Mouse (Mus musculus) heart, embryonic 14.5 days (tissue): Measurements from ENCODE around the gene Vars2. TPM values are rescaled to one million over a fixed set of nuclear protein-coding genes. Genes with fewer than 3 reads are reported as not detected.

Experiments
- ATAC-seq: fragments of 200-750 bp; cut with Nextera tagmentation; 2 replicates; pipeline ENCODE4 v1.8.0; 2017; ENCODE audit warnings: low read depth, moderate TSS enrichment; ENCODE audit not compliant: insufficient number of reproducible peaks, insufficient read depth, low FRiP score
- H3K27ac ChIP-seq, 2 experiments: fragments of 200-500 bp in 1 of 2; fragments of 300-500 bp in 1 of 2; sonication (generic) in 1 of 2; replicated peaks in 1 of 2; 2 replicates each; pipeline ENCODE4 v1.5.1; 2012 to 2014; ENCODE audit warnings: low read depth in 2 of 2, low read length in 2 of 2, control low read depth in 1 of 2, mild to moderate bottlenecking in 1 of 2, mixed read lengths in 1 of 2; ENCODE audit not compliant: control insufficient read depth in 1 of 2, insufficient read depth in 1 of 2
- H3K27me3 ChIP-seq: fragments of 300-500 bp; sonication (generic); 2 replicates; pipeline ENCODE4 v1.6.1; 2014; ENCODE audit warnings: mild to moderate bottlenecking, low read length, control low read depth; ENCODE audit not compliant: control insufficient read depth, insufficient read depth
- H3K36me3 ChIP-seq: fragments of 300-500 bp; sonication (generic); 2 replicates; pipeline ENCODE4 v1.6.1; 2014; ENCODE audit warnings: mild to moderate bottlenecking, control low read depth, low read length, mixed read lengths; ENCODE audit not compliant: control insufficient read depth, insufficient read depth
- H3K4me1 ChIP-seq, 2 experiments: fragments of 200-500 bp in 1 of 2; fragments of 300-500 bp in 1 of 2; sonication (generic) in 1 of 2; 2 replicates each; pipeline ENCODE4 v1.6.1; 2012 to 2014; ENCODE audit warnings: low read length in 2 of 2, control low read depth in 1 of 2, mixed read lengths in 1 of 2; ENCODE audit not compliant: control insufficient read depth in 2 of 2, insufficient read depth in 2 of 2
- H3K4me2 ChIP-seq: fragments of 300-500 bp; sonication (generic); 2 replicates; pipeline ENCODE4 v1.6.1; 2014; ENCODE audit warnings: mild to moderate bottlenecking, low read length
- H3K4me3 ChIP-seq, 2 experiments: fragments of 200-500 bp in 1 of 2; fragments of 300-500 bp in 1 of 2; sonication (generic) in 1 of 2; 2 replicates each; pipeline ENCODE4 v1.5.1; 2012 to 2014; ENCODE audit warnings: low read length in 2 of 2, mild to moderate bottlenecking in 2 of 2, control low read depth in 1 of 2, low read depth in 1 of 2, moderate library complexity in 1 of 2; ENCODE audit not compliant: control insufficient read depth in 1 of 2, insufficient read depth in 1 of 2
- H3K9ac ChIP-seq: fragments of 300-500 bp; sonication (generic); 2 replicates; pipeline ENCODE4 v1.6.1; 2014; ENCODE audit warnings: mild to moderate bottlenecking, low read length
- H3K9me3 ChIP-seq: fragments of 300-500 bp; sonication (generic); 2 replicates; pipeline ENCODE4 v1.6.1; 2016; ENCODE audit warnings: low read length, control low read depth; ENCODE audit not compliant: control insufficient read depth
- WGBS: fragments of 180-500 bp; shearing (Covaris S2); extraction: QIAGEN DNeasy Blood & Tissue Kit; methylation state at CpG from one replicate; pipeline ENCODE4 v1.1.7; 2014; 5-methylcytosine and 5-hydroxymethylcytosine counted together
- polyA plus RNA-seq: library from polyadenylated mRNA; unstranded; fragments of >200 nt; fragmentation: Nextera tagmentation; extraction: Ambion mirVana; gene quantifications from 2 replicates; pipeline ENCODE4 v1.2.1, GENCODE M21; 2014

The Vars2 gene
- polyA plus RNA-seq, 1 experiment from 2014 or later, result 10.8 TPM

GRCm38 (mm10) chr17:35691811-35692210 is 24.4 kb upstream of the Vars2 start:
- WGBS, result 63% methylated on average over 4 of the region's 4 CpGs
- Histone ChIP-seq H3K9ac (no peak overlapping the region), H3K36me3 (peaks cover 84% of the 10 kb centered on the region), H3K4me3 (no peak overlapping the region), H3K4me1 (peaks cover 0 to 1% of the 10 kb centered on the region in 2 experiments; a peak in 3 of 4 replicates), H3K27ac (no peak overlapping the region), H3K9me3 (peaks cover 5% of the 10 kb centered on the region), H3K4me2 (no peak overlapping the region), H3K27me3 (no peaks in the 10 kb centered on the region)
- no peak for ATAC-seq

DNA sequence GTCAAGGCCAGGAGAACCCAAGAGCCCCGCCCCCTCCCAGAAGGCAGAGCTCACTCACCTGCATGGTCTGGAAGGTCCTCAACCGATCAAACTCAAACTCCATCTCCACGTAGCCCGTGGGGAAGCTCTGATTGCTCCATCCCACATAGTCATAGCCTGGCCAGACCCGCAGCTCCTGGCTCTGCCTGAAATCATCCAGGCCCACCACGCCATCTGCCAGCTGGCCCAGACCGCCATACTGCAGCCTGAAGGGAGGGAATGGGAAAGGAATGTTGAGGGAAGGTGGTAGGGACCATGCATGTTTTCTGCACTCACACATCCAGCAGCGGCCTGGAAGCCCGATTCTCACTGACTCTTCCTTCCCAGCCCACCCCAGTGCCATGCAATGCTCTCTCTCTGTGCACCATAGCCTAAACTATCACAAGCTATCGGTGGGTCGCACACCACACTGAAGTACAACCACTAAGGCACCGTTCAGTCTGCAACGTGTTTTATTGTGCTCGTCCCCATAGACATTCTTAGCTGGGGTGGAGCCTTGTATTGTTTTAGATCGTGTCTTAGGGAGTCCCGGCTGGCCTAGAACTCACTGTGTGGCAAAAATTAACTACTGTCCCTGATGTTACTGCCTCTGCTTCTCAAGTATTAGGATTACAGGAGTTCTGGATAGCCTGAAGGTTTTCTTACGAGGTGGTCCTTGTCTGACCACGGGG is 22.7 kb upstream of the Vars2 start:
- Histone ChIP-seq H3K27ac (no peak overlapping the region), H3K27me3 (no peaks in the 10 kb centered on the region), H3K9ac (no peak overlapping the region), H3K4me2 (no peak overlapping the region), H3K9me3 (peaks cover under 1% of the 10 kb centered on the region; the same call in 1 of the 2 replicates), H3K36me3 (peaks cover 91% of the 10 kb centered on the region), H3K4me1 (no peaks in the 10 kb centered on the region), H3K4me3 (no peak overlapping the region)
- ATAC-seq, result no peak
- WGBS, result 88% methylated on average over 18 of the region's 18 CpGs

DNA sequence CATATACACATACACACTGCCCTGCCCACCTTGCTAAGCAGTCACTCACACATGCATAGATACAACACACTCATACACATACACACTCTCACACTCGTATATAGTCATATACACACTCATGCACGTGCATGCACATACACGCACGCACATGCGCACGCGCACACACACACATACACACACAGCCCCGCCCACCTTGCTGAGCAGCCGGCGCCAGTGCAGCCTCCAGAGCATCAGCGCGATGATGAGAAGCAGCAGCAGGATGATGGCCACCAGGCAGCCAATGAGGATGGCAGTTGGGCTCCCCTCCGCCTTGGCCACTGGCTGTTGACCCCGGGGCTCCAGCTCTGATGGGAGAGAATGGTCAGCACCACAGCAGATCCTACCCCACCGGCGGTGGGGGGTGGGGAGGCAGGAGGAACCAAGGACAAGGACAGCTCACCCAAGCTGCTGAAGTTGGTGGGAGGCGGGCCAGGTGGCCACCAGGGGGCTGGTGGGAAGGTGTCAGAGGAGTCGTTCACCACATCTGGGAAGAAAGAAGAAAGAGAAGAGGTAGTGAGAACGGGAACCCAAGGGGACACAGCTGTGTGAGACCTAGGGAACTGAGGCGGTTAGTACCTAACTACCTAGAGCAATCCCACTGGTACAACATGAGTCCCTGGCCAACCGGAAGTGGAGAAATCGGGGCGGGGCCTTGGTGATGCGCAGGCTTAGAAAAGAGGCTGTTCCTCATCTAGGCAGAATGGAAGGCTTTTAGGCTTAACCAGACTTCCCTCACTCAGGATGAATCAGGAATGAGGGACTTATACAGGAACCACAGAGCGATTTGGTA is 21.2 kb upstream of the Vars2 start:
- no peak for ATAC-seq
- Histone ChIP-seq H3K4me3 (no peak overlapping the region), H3K4me1 (no peaks in the 10 kb centered on the region), H3K4me2 (no peak overlapping the region), H3K9me3 (no peaks in the 10 kb centered on the region), H3K9ac (no peak overlapping the region), H3K27ac (no peak overlapping the region), H3K36me3 (peaks cover 100% of the 10 kb centered on the region), H3K27me3 (no peaks in the 10 kb centered on the region)
- WGBS, result 82% methylated on average over 25 of the region's 25 CpGs

DNA sequence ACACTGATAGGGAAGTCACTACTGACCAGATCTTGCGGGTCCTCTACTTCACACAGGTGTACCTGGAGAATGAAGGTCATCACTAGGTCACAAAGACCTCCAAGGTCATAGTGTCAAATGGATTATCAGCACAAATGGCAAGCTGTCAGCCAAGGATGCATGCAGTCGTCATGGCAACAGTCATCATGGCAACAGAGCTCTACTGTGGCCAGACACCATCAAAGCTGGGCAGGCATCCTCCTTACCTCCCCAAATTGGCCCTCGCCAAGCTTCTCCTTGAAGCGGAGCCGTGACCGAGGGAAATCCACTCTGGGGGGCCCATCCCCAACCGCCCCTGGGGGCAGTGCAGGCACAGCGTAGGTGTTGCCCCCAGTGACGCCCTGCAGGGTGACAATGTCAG is 17.7 kb upstream of the Vars2 start:
- Histone ChIP-seq H3K4me1 (no peaks in the 10 kb centered on the region), H3K9me3 (no peaks in the 10 kb centered on the region), H3K4me2 (no peak overlapping the region), H3K27ac (no peak overlapping the region), H3K36me3 (peaks cover 99% of the 10 kb centered on the region), H3K4me3 (no peak overlapping the region), H3K9ac (no peak overlapping the region), H3K27me3 (no peaks in the 10 kb centered on the region)
- 72% methylated on average over 9 of the region's 9 CpGs for WGBS
- ATAC-seq, result no peak

DNA sequence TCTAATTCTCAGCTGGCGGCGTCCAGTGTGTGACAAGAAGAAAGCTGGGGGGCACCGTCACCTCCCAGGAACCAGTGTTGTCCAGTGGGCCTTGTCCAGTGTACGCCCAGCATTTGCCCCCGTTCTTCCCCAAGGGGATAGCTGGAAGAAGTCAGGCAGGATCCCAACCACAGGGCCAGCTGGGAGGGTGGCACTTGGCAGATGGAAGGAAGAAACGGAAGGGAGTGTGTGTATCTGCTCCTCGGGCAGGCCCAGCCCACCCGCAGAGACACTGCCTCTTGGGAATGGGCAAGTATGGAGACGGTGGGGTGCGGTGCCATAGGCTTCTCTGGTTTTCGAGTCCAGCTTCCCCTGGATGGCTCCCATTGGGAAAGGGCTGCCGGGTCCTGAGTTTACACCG is 14.6 kb upstream of the Vars2 start:
- no peak overlapping the region for H3K9ac ChIP-seq
- no peak overlapping the region for H3K27ac ChIP-seq
- H3K27me3 ChIP-seq, result no peaks in the 10 kb centered on the region
- 88% methylated on average over 13 of the region's 13 CpGs for WGBS
- peaks cover 68% of the 10 kb centered on the region for H3K36me3 ChIP-seq
- no peaks in the 10 kb centered on the region for H3K9me3 ChIP-seq
- H3K4me1 ChIP-seq, result no peaks in the 10 kb centered on the region
- H3K4me2 ChIP-seq, result no peak overlapping the region
- no peak for ATAC-seq
- no peak overlapping the region for H3K4me3 ChIP-seq

DNA sequence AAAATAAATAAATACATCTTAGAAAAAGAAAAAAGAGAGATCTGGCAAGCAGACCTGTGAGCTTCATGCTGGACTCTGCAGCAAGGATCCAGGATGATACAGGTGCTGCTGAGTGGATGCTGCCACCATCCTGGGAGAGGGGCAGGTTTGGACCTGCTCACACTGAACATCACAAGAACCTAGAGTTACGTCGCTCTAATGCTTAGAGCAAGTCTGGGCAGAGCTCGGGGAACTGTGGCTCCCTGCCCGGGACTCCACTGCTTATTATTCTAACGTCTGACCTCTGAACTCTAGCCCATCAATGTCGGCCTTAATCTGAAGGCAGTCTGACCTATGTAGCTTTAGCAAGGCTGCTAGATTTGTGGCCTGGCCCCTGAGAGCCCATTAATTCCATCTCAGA is 13.2 kb upstream of the Vars2 start:
- WGBS, result 49% methylated on average over 6 of the region's 6 CpGs
- H3K4me3 ChIP-seq, result no peak overlapping the region
- H3K27ac ChIP-seq, result no peak overlapping the region
- no peaks in the 10 kb centered on the region for H3K27me3 ChIP-seq
- H3K4me1 ChIP-seq, result no peaks in the 10 kb centered on the region
- H3K36me3 ChIP-seq, result peaks cover 55% of the 10 kb centered on the region
- no peak for ATAC-seq
- H3K9me3 ChIP-seq, result no peaks in the 10 kb centered on the region
- H3K9ac ChIP-seq, result no peak overlapping the region
- no peak overlapping the region for H3K4me2 ChIP-seq

DNA sequence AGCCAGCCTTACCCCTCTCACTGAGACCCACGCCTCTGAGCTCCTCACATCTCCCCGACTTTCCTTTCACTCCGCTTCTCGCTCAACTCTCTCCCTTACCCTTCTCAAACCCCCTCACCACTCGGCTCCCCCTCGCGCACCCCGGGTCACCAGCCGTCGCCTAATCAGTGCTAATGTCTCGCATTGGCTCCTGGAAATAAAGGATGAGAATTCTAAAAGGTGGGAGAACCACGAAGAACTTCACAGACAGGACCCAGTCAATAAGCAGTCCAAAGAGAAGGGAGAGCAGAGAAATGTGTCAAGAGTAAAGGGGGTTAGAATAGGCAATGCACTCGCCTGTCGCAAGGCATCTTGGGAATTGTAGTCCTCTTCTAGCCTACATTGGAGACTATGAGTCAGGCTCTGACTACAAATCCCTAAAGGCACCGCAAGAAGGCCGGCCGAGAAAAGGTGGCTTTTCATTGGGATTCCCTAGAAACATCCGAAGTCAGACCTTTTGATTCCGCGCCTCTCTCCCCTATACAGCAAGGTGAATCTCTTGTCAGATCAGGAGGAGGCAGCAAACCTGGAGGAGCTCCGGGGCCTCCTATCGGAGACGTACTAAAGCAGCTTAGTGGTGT is 6.1 kb upstream of the Vars2 start, which contains the start of gene Gtf2h4:
Gene Gtf2h4 (minus strand): TSS at position 324 of the 620 bp plus-strand sequence.
- H3K27ac ChIP-seq, result peak within 1 kb of the TSS in 1 of 2 experiments; percentile 36; a peak in 1 of 4 replicates
- H3K27me3 ChIP-seq, result no peaks in the 10 kb centered on the region
- peak within 1 kb of the TSS; percentile 73 to 76 for H3K4me3 ChIP-seq
- H3K9me3 ChIP-seq, result no peaks in the 10 kb centered on the region
- peak; percentile 93 for ATAC-seq
- H3K36me3 ChIP-seq, result peaks cover 16% of the 10 kb centered on the region; the same call in 1 of the 2 replicates
- peak within 1 kb of the TSS; percentile 92 for H3K9ac ChIP-seq
- WGBS, result 1% methylated on average over 23 of the region's 23 CpGs
- H3K4me1 ChIP-seq, result peaks cover 2 to 4% of the 10 kb centered on the region in 2 experiments; a peak in 2 of 4 replicates
- H3K4me2 ChIP-seq, result peak within 1 kb of the TSS; percentile 79
